Mouse (Mus musculus) lung, adult 2 months (tissue): ENCODE data around the gene Cd164l2. TPM values are rescaled to one million over a fixed set of nuclear protein-coding genes. Genes with fewer than 3 reads are reported as not detected.

Source experiments
- DNase-seq: peaks from one replicate; pipeline ENCODE4 v3.0.0; 2022
- H3K4me1 ChIP-seq: fragments of 200-500 bp; 2 replicates; pipeline ENCODE4 v1.6.1; 2011; ENCODE audit warnings: low read length; ENCODE audit not compliant: control insufficient read depth, insufficient read depth
- H3K4me3 ChIP-seq: fragments of 200-500 bp; replicated peaks from 2 replicates; pipeline ENCODE3; 2011; ENCODE audit warnings: low read depth, mild to moderate bottlenecking, control low read depth, low read length; ENCODE audit errors: extremely low read depth
- CTCF ChIP-seq: fragments of 200-500 bp; IDR thresholded peaks from 2 replicates; pipeline ENCODE4 v1.5.1; 2011; ENCODE audit warnings: mild to moderate bottlenecking, low read length, control low read depth; ENCODE audit not compliant: insufficient read depth
- POLR2A ChIP-seq: fragments of 200-500 bp; IDR thresholded peaks from 2 replicates; pipeline ENCODE4 v1.6.1; 2011; ENCODE audit warnings: low read depth, mild to moderate bottlenecking, control low read depth, low read length, borderline replicate concordance; ENCODE audit errors: extremely low read depth
- WGBS: fragments of 180-500 bp; shearing (Covaris S2); methylation state at CpG from one replicate; pipeline ENCODE4 v1.1.7; 2018; 5-methylcytosine and 5-hydroxymethylcytosine counted together
- polyA plus RNA-seq: library from polyadenylated mRNA; depleted of rRNA; stranded (reverse); fragments of >200 nt; gene quantifications from 2 replicates; pipeline ENCODE4 v1.2.3, GENCODE M21; 2012; rRNA removed

The Cd164l2 gene
- polyA plus RNA-seq, result 2.8 and 4.3 TPM in 2 replicates

GRCm38 (mm10) chr4:133211751-133212561, at the start of gene Cd164l2, which contains the start of gene Gpr3:
Gene Cd164l2 (plus strand): TSS chr4:133212131.
Gene Gpr3 (minus strand): TSS chr4:133212536.
- DNase-seq, result no peak
- Histone ChIP-seq H3K4me3 (peak within 1 kb of the TSS; percentile 38), H3K4me1 (peaks cover 6% of the 10 kb centered on the region)
- WGBS, result 4% methylated on average over 52 of the region's 52 CpGs
- TF ChIP-seq CTCF (no peak), POLR2A (no peak)

DNA sequence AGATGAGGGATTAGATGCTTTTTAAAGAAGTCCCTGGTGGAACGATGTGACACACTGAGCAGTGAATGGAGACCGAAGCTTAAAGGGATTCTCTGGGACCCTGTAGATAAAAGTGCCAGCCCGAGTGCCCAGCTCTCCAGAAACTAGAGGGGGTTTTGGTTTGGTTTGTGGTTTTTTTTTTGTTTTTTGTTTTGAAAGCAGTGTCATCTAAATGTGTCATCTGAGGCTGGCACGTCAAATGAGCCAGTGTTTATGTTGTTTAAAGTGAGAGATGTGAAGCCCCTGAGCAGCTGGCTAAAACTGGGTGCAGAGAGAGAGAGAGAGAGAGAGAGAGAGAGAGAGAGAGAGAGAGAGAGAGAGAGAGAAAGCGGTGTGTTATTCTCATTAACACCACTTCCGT, 49.7 kb upstream of the Cd164l2 start:
- WGBS, result 49% methylated on average over 6 of the region's 6 CpGs
- TF ChIP-seq POLR2A (no peak), CTCF (no peak)
- DNase-seq, result no peak
- peaks cover 29% of the 10 kb centered on the region for H3K4me1 ChIP-seq
- no peak overlapping the region for H3K4me3 ChIP-seq

GRCm38 (mm10) chr4:133166773-133167172, 45.2 kb upstream of the Cd164l2 start:
- peaks cover 32% of the 10 kb centered on the region for H3K4me1 ChIP-seq
- 61% methylated on average over 9 of the region's 9 CpGs for WGBS
- H3K4me3 ChIP-seq, result no peak overlapping the region
- DNase-seq, result no peak
- TF ChIP-seq POLR2A (no peak), CTCF (no peak)

- TF ChIP-seq POLR2A, result no peak
- Histone ChIP-seq H3K4me3 (no peak overlapping the region), H3K4me1 (peaks cover 46% of the 10 kb centered on the region)
- no peak for DNase-seq
- 29% methylated on average over 10 of the region's 10 CpGs for WGBS
These were observed 42.5 kb upstream of the Cd164l2 start for GRCm38 (mm10) chr4:133169237-133170055.

GRCm38 (mm10) chr4:133170056-133170524, 41.8 kb upstream of the Cd164l2 start:
- Histone ChIP-seq H3K4me1 (peaks cover 47% of the 10 kb centered on the region), H3K4me3 (no peak overlapping the region)
- DNase-seq, result no peak
- TF ChIP-seq CTCF, result no peak
- no peak for TF ChIP-seq POLR2A
- 16% methylated on average over 3 of the region's 3 CpGs for WGBS

DNA sequence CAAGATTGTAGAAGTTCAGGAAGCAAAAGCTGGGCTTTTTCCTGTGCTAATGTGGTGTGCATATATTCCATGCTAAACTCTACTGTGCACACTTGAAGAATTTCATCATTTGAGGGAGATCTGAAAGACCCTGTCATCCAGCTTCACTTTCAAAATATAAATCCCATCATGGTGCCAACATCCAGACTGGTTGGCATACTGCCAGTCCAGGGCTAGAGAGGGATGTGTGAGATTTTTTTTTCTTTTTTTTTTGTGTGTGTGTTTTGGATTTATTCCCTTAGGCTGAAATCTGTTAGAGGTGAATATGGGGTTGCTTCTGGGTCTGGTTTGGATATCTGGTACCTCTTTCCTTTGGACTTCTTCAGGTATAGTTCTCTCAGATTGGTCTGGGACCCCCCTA, 41.3 kb upstream of the Cd164l2 start:
- Histone ChIP-seq H3K4me1 (peaks cover 52% of the 10 kb centered on the region), H3K4me3 (no peak overlapping the region)
- no peak for DNase-seq
- no peak for TF ChIP-seq CTCF
- no peak for TF ChIP-seq POLR2A

DNA sequence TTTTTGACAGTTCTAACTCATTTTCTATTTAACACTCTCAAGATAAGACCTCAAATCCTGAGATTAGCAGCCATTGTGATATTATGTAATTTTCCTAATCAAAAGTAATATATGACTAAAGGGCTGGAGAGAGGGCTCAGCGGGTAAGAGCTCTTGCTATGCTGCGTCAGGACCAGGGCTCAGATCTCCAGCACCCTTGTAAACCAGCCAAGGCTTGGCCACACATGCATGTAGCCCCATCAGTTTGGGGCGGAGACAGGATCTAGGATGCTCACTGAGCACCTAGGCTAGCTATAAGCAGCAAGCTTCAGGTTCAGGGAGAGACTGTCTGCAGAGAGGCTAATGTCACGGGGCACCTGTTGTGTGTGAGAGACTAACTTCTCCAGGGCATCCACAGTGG, 39.5 kb upstream of the Cd164l2 start:
- DNase-seq, result no peak
- H3K4me1 ChIP-seq, result peaks cover 53% of the 10 kb centered on the region

GRCm38 (mm10) chr4:133174361-133174760, 37.6 kb upstream of the Cd164l2 start:
- Histone ChIP-seq H3K4me1 (peaks cover 59% of the 10 kb centered on the region), H3K4me3 (peak overlapping the region; percentile 29)
- no peak for DNase-seq
- WGBS, result 17% methylated on average over 4 of the region's 4 CpGs
- TF ChIP-seq POLR2A (no peak), CTCF (no peak)

More for the DNA sequence above, 39.5 kb upstream of the Cd164l2 start:
- no peak for TF ChIP-seq CTCF
- no peak for TF ChIP-seq POLR2A
- H3K4me3 ChIP-seq, result no peak overlapping the region
- WGBS, result 42% methylated on average over 4 of the region's 4 CpGs

DNA sequence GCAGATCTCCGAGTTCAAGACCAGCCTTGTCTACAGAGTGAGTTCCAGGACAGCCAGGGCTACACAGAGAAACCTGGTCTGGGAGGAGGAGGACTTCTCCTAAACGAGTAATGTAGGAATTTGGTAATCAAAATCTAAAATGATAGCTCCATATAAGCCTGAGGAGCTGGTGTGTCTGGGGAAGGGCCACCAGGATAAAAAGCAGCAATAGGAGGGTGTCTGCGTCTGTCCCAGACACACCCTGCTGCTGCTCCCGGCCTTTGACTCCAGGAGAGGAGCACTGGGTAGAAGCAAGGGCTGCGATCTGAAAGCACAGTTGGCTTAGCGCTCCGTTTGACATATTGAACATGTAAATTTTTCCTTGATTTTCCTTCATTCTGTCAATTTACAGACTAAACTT, 36.7 kb upstream of the Cd164l2 start:
- no peak for DNase-seq
- TF ChIP-seq POLR2A, result no peak
- no peak for TF ChIP-seq CTCF

More for the DNA sequence above, 36.7 kb upstream of the Cd164l2 start:
- H3K4me1 ChIP-seq, result peaks cover 54% of the 10 kb centered on the region
- H3K4me3 ChIP-seq, result no peak overlapping the region
- WGBS, result 52% methylated on average over 7 of the region's 7 CpGs
